Mouse (Mus musculus) ZHBTc4 (cell line): Measurements from ENCODE around the gene Sfxn1.

Experiments
- DNase-seq: peaks from one replicate; pipeline ENCODE4 v3.0.0-alpha.2; 2011; ENCODE audit warnings: low read depth, low spot score

The Sfxn1 gene

GRCm38 (mm10) chr13:54118355-54118754 lies 46.7 kb downstream of the Sfxn1 start:
- peak; percentile 84 for DNase-seq

DNA sequence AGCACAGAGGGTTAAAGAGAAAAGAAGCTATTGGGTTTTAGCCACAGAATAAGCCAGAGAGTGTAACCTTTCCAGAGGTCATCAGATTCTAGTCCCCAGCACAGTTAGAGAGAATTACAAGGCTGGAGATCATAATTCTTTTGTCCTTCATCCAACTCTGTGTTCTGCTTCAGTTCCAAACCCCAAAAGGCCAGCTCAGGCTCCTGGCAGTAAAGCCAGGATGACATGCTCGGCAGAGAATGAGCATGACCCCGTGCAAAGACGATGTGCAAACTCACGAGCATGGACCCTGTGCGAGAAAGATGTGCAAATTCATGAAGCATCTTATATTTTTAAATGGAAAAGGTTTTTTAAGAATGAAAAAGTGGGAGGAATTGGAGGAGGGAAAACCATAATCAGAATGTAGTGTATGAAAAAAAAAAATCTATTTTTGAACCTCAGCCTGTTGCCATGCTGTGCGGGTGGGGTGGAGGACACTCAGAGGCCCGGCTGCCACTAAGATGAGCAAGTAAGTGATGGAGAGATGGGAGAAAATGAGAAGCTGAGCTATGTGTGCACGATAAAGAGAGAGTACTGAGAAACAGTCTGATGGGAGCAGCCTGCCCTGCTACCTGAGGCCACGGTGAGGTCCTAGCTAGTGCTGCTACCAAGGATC lies 66.2 kb downstream of the Sfxn1 start:
- no peak for DNase-seq

GRCm38 (mm10) chr13:54143788-54144187 lies 72.1 kb downstream of the Sfxn1 start:
- DNase-seq, result no peak

GRCm38 (mm10) chr13:54144624-54145023 lies 73.0 kb downstream of the Sfxn1 start:
- no peak for DNase-seq

- DNase-seq, result no peak
Measured at GRCm38 (mm10) chr13:54147328-54147727, 75.7 kb downstream of the Sfxn1 start.

GRCm38 (mm10) chr13:54152421-54152820 lies 80.8 kb downstream of the Sfxn1 start:
- DNase-seq, result peak; percentile 73

- DNase-seq, result peak; percentile 82
Measured at GRCm38 (mm10) chr13:54152911-54153310, 81.2 kb downstream of the Sfxn1 start.

- peak; percentile 87 for DNase-seq
Measured at GRCm38 (mm10) chr13:54153672-54154218, 82.1 kb downstream of the Sfxn1 start.

DNA sequence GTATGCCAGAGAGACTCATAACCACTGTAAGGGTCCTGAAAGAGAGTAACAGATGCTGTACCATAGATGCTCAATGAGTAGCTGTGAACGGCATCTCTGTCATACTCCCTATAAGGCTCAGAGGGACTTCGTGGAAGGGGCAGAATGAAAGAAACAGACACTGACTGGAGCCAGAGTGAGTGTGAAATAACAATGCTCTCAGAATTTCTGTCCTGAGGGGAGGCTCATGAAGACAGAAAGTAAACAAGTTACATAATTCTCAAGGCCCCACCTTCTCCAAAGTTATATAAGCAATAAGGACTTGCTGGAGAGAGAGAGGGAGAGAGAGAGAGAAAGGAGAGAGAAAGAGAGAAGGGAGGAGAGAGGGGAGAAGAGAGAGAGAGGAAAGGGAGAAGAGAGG lies 84.2 kb downstream of the Sfxn1 start:
- DNase-seq, result no peak
